Mouse (Mus musculus) adrenal gland, postnatal 25 days (tissue): ENCODE measurements around the gene Upk1b. TPM values are rescaled to one million over a fixed set of nuclear protein-coding genes. Genes with fewer than 3 reads are reported as not detected.

ENCODE experiments used
- total RNA-seq: library from RNA; stranded (reverse); gene quantifications from 2 replicates; pipeline ENCODE4 v1.2.3, GENCODE M21; 2021

Upk1b gene
- total RNA-seq, 1 experiment from 2014 or later = 0.70 TPM

Other genes starting within 250 kb of the Upk1b start
- gene Tmem39a, start 241.6 kb downstream of the Upk1b start, total RNA-seq = 74.4 and 80.8 TPM in 2 replicates
- 26.1 and 28.4 TPM in 2 replicates for gene Arhgap31, start 87.1 kb downstream of the Upk1b start, total RNA-seq
- 7.4 and 12.0 TPM in 2 replicates for gene B4galt4, start 58.1 kb downstream of the Upk1b start, total RNA-seq
- gene 4930435E12Rik, start 28.4 kb upstream of the Upk1b start, total RNA-seq = not detected in 2 replicates
- 18.8 and 21.8 TPM in 2 replicates for gene Igsf11, start 92.3 kb upstream of the Upk1b start, total RNA-seq